Mouse (Mus musculus) lung, postnatal 0 days (tissue): ENCODE data around the gene Cenph. TPM values are rescaled to one million over a fixed set of nuclear protein-coding genes. Genes with fewer than 3 reads are reported as not detected.

ENCODE experiments used
- ATAC-seq: fragments of 200-750 bp; cut with Nextera tagmentation; 2 replicates; pipeline ENCODE4 v1.8.0; 2017; ENCODE audit warnings: moderate library complexity
- DNase-seq: peaks from one replicate; pipeline ENCODE4 v3.0.0-alpha.2; 2016; ENCODE audit warnings: low spot score
- H3K27ac ChIP-seq: fragments of 300-500 bp; sonication (generic); 2 replicates; pipeline ENCODE4 v1.5.1; 2014; ENCODE audit warnings: antibody characterized with exemption, mild to moderate bottlenecking, low read length, mixed read lengths
- H3K27me3 ChIP-seq: fragments of 300-500 bp; sonication (generic); replicated peaks from 2 replicates; pipeline ENCODE4 v1.6.1; 2014; ENCODE audit warnings: low read length, mixed read lengths; ENCODE audit not compliant: insufficient read depth
- H3K36me3 ChIP-seq: fragments of 300-500 bp; sonication (generic); 2 replicates; pipeline ENCODE4 v1.6.1; 2014; ENCODE audit warnings: low read length, mixed read lengths; ENCODE audit not compliant: insufficient read depth
- H3K4me1 ChIP-seq: fragments of 300-500 bp; sonication (generic); 2 replicates; pipeline ENCODE4 v1.6.1; 2014; ENCODE audit warnings: antibody characterized with exemption, low read depth, low read length, mixed read lengths; ENCODE audit not compliant: insufficient read depth
- H3K4me2 ChIP-seq: fragments of 300-500 bp; sonication (generic); replicated peaks from 2 replicates; pipeline ENCODE4 v1.6.1; 2014; ENCODE audit warnings: low read depth, mild to moderate bottlenecking, low read length, moderate library complexity, mixed read lengths
- H3K4me3 ChIP-seq: fragments of 300-500 bp; sonication (generic); 2 replicates; pipeline ENCODE4 v1.5.1; 2014; ENCODE audit warnings: low read depth, low read length
- H3K9ac ChIP-seq: fragments of 300-500 bp; sonication (generic); replicated peaks from 2 replicates; pipeline ENCODE4 v1.6.1; 2014; ENCODE audit warnings: low read depth, mild to moderate bottlenecking
- H3K9me3 ChIP-seq: fragments of 300-500 bp; sonication (generic); 2 replicates; pipeline ENCODE4 v1.6.1; 2016; ENCODE audit warnings: low read length, mixed read lengths
- CTCF ChIP-seq: IDR thresholded peaks from 2 replicates; pipeline ENCODE4 v1.5.1; 2016; ENCODE audit warnings: antibody characterized with exemption, mild to moderate bottlenecking
- EP300 ChIP-seq: IDR thresholded peaks from 2 replicates; pipeline ENCODE4 v1.6.1; 2016; ENCODE audit warnings: antibody characterized with exemption, mild to moderate bottlenecking, control low read depth
- WGBS: fragments of 180-500 bp; shearing (Covaris S2); extraction: QIAGEN DNeasy Blood & Tissue Kit; methylation state at CpG from one replicate; pipeline ENCODE4 v1.1.7; 2014; 5-methylcytosine and 5-hydroxymethylcytosine counted together
- polyA plus RNA-seq: library from polyadenylated mRNA; unstranded; fragments of >200 nt; fragmentation: Nextera tagmentation; extraction: Ambion mirVana; gene quantifications from 2 replicates; pipeline ENCODE4 v1.2.1, GENCODE M21; 2015

The Cenph gene
- polyA plus RNA-seq, 1 experiment from 2014 or later: 2.5 TPM

DNA sequence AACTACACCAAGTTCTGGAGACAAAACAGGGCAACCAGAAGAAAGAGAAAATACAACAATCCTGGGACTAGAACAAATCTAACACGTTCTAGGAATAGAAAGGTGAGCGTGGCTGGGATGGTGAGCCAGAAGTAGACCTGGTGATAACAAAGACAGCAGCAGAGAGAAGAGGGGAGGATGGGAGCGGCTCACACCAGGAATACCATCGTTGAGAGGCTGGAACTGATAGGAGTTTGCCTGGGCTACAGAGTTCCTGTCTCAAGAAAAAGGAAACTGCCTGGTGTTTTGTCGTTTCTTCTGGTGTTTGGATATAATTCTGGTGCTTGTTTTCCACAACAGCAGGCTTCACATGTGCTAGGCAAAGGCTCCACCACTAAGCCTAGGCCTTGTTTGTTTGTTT is 47.6 kb downstream of the Cenph start:
- no peaks in the 10 kb centered on the region for H3K36me3 ChIP-seq
- 91% methylated on average over 5 of the region's 5 CpGs for WGBS
- H3K27ac ChIP-seq: no peak overlapping the region
- no peak for TF ChIP-seq CTCF
- TF ChIP-seq EP300: no peak
- H3K9me3 ChIP-seq: no peaks in the 10 kb centered on the region
- H3K9ac ChIP-seq: no peak overlapping the region
- H3K4me3 ChIP-seq: no peak overlapping the region
- ATAC-seq (no peak), DNase-seq (no peak)
- H3K4me1 ChIP-seq: no peaks in the 10 kb centered on the region
- no peak overlapping the region for H3K4me2 ChIP-seq
- H3K27me3 ChIP-seq: no peaks in the 10 kb centered on the region

DNA sequence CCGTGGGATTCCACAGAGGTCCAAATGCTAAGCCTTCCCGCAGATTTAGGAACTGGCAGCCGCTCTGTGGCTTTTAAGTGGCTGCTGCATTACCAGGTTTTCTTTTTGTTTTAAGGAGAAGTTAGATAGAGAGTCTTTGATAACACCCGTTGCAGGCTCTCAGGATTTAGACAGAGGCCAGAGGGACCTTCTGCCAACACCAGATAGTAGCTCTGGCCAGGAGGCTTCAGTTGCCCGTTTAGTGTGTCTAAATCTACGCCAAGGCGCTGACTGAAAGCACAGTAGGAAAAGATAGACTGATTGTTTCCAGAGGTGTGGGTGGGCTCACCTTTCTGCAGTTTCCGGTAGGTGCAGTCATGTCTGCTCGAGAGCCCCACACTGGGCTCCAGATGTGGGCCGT is 50.5 kb downstream of the Cenph start:
- no peak overlapping the region for H3K27ac ChIP-seq

DNA sequence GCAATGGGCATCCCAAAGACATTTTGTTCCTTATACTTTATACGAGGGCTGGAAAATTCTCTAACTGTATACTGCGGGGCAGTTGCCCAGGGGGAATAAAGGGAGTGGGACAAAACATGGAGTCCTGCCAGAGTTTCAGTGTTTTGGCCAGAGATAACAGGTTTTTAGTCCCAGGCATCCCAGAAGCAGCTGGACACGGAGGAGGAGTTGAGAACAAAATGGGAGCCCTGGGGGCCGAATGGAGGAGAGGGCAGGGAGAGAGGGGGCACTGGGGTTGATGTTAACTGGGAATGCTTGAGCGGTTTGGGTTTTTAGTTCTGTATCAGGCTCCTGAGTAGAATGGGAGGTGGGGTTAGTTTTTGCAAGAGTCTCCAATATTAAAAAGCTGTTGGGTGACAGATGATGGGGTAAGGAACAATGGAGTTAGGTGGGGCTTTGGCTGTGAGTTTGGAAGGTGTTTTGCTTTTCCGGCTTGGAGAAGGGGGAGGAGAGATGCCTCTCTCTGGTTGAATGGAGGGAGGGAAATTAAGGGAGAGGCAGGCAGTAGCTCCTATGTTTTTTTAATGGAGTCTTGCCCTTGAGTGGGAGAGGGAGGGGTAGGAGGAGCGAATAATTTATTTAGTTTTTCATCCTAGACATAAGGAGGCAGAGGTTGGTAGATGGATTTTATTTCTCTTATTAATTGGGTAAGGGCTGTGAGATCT is 51.5 kb downstream of the Cenph start:
- Histone ChIP-seq H3K4me2 (no peak overlapping the region), H3K36me3 (peaks cover 6% of the 10 kb centered on the region; the same call in 1 of the 2 replicates), H3K4me1 (no peaks in the 10 kb centered on the region), H3K9ac (no peak overlapping the region), H3K27me3 (no peaks in the 10 kb centered on the region), H3K4me3 (no peak overlapping the region), H3K9me3 (no peaks in the 10 kb centered on the region), H3K27ac (no peak overlapping the region)
- no peak for TF ChIP-seq CTCF
- no peak for TF ChIP-seq EP300
- ATAC-seq: no peak
- WGBS: 65% methylated on average over 7 of the region's 7 CpGs
- no peak for DNase-seq

More for the DNA sequence above, 50.5 kb downstream of the Cenph start:
- no peak for DNase-seq
- no peak overlapping the region for H3K9ac ChIP-seq
- no peak for TF ChIP-seq CTCF
- H3K36me3 ChIP-seq: peaks cover 6% of the 10 kb centered on the region; the same call in 1 of the 2 replicates
- no peaks in the 10 kb centered on the region for H3K27me3 ChIP-seq
- no peaks in the 10 kb centered on the region for H3K4me1 ChIP-seq
- H3K4me3 ChIP-seq: no peak overlapping the region
- H3K4me2 ChIP-seq: no peak overlapping the region
- H3K9me3 ChIP-seq: no peaks in the 10 kb centered on the region
- ATAC-seq: no peak
- 87% methylated on average over 10 of the region's 10 CpGs for WGBS

DNA sequence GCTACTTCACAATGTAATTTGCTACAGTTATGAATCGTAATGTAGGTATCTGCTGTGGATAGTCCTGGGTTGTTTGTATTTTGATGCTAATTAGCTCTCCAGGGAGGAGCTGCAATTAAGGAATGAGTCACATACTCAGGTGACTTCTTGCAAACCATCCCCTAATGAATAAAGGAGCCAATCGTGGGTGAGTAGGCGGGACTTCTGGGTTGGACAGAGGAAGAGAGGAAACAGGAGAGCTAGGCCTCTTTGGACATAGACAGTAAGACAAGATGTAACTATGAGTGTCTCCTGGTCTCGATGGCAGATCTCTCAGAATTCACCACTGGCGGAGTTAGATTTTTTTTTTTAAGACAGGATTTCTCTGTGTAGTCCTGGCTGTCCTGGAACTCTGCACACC is 54.0 kb downstream of the Cenph start:
- Histone ChIP-seq H3K4me3 (no peak overlapping the region), H3K9ac (no peak overlapping the region), H3K27ac (no peak overlapping the region), H3K36me3 (peaks cover 12% of the 10 kb centered on the region; the same call in 1 of the 2 replicates), H3K4me1 (no peaks in the 10 kb centered on the region), H3K4me2 (no peak overlapping the region), H3K27me3 (no peaks in the 10 kb centered on the region), H3K9me3 (no peaks in the 10 kb centered on the region)
- ATAC-seq (no peak), DNase-seq (no peak)
- no peak for TF ChIP-seq EP300
- TF ChIP-seq CTCF: no peak
- WGBS: 86% methylated on average over 5 of the region's 5 CpGs

DNA sequence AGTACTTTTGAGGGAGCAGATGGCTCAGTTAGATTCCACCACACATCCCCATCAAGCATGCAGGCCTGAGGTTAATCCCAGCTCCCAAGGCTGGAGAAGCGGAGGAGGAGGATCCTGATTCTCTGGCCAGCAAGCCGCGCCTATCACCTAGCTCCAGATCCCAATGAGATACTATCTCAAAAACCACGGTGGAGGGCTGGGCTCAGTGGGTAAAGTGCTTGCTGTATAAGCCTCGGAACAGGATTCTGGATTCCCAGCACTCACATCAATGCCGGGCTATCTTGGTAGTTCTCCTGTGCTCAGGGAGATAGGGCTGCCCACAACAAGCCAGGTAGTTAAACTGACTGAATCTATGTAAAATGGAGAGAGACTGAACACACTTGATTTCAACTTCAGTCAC is 60.2 kb downstream of the Cenph start:
- peaks cover 25% of the 10 kb centered on the region; the same call in 1 of the 2 replicates for H3K36me3 ChIP-seq
- DNase-seq (no peak), ATAC-seq (no peak)
- H3K9ac ChIP-seq: no peak overlapping the region
- no peak overlapping the region for H3K4me3 ChIP-seq
- no peaks in the 10 kb centered on the region for H3K27me3 ChIP-seq
- 91% methylated on average over 6 of the region's 6 CpGs for WGBS
- no peak overlapping the region for H3K4me2 ChIP-seq
- no peak overlapping the region for H3K27ac ChIP-seq
- H3K9me3 ChIP-seq: no peaks in the 10 kb centered on the region
- no peaks in the 10 kb centered on the region for H3K4me1 ChIP-seq
- no peak for TF ChIP-seq EP300
- no peak for TF ChIP-seq CTCF

Other genes starting within 250 kb of the Cenph start
- gene Ocln, start 223.2 kb downstream of the Cenph start, polyA plus RNA-seq: 71.0 and 76.9 TPM in 2 replicates
- 11.5 and 11.8 TPM in 2 replicates for gene Marveld2, start 158.9 kb downstream of the Cenph start, polyA plus RNA-seq
- gene Ak6, start 124.9 kb downstream of the Cenph start, polyA plus RNA-seq: 135 and 136 TPM in 2 replicates
- 12.9 and 14.4 TPM in 2 replicates for gene Rad17, start 124.8 kb downstream of the Cenph start, polyA plus RNA-seq
- gene Taf9, start 124.3 kb downstream of the Cenph start, polyA plus RNA-seq: 12.2 and 15.5 TPM in 2 replicates
- gene Ccdc125, start 106.2 kb downstream of the Cenph start, polyA plus RNA-seq: 7.1 and 7.9 TPM in 2 replicates
- 52.5 and 54.8 TPM in 2 replicates for gene Cdk7, start 45.0 kb downstream of the Cenph start, polyA plus RNA-seq
- 114 and 122 TPM in 2 replicates for gene Mrps36, start 31.2 kb downstream of the Cenph start, polyA plus RNA-seq
- 8.8 and 10.9 TPM in 2 replicates for gene Ccnb1, start 10.7 kb upstream of the Cenph start, polyA plus RNA-seq
- gene Slc30a5, start 57.5 kb upstream of the Cenph start, polyA plus RNA-seq: 30.8 and 31.1 TPM in 2 replicates